Mouse (Mus musculus): ENCODE results near the gene Bzw2. TPM values are rescaled to one million over a fixed set of nuclear protein-coding genes. Genes with fewer than 3 reads are reported as not detected.
"Not testable (repeated sequence)": the region's sequence is repeated elsewhere in the genome, so short reads cannot be mapped to it uniquely, and the experiment has no call there.

The Bzw2 gene
- total RNA-seq (2021): 100 to 1,000 TPM; 110 to 118 TPM

DNA sequence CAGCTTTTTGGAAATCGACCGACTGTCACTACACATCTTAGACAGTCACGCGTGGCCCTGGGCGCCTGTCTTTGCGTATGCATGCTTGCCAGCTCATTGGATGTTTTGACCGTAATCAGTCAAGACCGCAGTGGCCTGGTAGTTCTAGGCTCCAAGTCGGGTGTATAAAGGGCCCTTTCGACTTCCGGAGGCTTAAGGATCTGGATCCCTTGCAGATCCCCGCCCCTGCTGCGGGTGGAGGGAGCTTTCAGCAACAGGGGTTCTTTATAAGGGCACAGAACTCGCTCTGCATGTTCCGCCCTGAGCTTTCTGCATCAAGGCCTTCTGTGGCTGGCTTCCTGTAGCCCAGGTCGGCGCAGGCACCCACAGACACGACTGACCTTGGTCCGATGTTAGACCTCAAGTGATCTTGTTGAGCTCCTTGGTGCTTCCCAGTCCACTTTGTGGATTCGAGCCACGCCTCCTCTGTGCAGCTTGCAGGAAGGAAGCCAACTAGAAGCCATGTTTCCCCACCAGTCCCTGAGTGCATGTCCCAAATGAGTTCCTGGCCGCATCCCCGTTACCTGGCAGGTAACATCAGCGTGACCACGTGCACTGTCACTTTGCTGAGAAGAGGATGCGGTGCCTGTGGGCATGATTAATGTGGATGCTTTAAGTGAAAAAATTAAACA lies at the start of gene Bzw2:
Gene Bzw2 (minus strand): TSS at position 443 of the 671 bp plus-strand sequence.
- DNase-seq (ENCODE audit: extremely low spot score in 1 of 2, low spot score in 2 of 2): peak; percentile 65 to 82
- intact Hi-C loops (cut with DNase I): loop anchor here (5.0 kb wide), 2 partner anchors 55 to 115 kb away; partner anchors contain the start of gene Tspan13

DNA sequence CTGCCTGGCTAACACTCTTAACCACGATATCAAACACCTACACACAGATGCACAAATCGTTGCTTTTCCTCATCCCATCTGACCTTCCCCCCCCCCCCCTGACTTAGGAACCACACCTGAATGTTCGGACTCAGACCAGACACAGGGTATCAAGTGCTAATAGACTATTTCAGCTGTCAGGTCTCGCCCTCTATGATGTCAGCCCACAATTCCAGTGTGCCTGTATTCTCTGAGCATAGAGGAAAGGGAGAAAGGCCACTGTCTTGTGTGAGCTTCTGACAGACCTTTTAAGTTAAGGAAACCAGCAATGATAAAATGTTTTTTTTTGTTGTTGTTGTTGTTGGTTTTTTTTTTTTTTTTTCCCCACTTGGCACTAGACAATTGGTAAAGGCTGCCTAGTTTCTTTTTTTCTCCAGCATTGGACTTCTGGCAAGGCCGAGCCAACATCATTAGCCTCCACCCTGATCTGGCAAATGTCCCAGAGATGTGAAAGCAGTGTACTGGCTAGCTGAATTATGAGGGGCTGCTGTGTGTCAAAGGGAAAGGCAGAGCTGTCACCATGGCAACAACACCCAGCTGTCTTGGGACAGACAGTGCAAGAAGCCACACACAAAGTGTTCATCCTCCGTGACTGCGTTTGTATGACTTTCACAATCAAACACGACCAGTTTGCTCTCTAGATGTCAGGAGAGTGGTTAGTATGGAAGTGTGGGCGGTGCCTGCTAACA lies 49.4 kb upstream of the Bzw2 start:
- intact Hi-C loops (cut with DNase I): no loop called here
- peak; percentile 52 to 66 for DNase-seq (ENCODE audit: extremely low spot score in 1 of 2, low spot score in 2 of 2)

DNA sequence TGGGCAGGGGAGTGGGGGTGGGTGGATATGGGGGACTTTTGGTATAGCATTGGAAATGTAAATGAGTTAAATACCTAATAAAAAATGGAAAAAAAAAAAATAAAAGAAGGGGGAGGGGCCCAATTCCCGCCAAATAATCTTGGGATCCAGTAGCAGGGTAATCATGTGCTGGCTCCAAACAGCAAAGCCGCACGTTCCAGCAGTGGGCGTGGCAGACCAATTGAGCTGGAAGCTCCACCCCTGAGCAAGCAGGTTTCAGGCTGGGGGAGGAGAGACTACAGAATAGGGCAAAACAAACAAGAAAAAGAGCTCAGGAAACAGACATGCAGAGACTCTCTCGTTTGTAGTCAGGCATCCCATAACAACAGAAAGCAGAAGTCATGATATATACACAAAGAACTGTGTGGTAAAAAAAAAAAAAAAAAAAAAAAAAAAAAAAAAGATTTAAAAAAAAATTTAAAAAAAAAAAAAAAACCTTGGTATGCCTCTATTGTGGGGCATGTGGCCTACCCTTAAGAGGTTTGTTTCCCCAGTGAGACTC lies 47.8 kb upstream of the Bzw2 start:
- intact Hi-C loops (cut with DNase I); DNase-seq (ENCODE audit: extremely low spot score in 1 of 2, low spot score in 2 of 2): not testable (repeated sequence)

DNA sequence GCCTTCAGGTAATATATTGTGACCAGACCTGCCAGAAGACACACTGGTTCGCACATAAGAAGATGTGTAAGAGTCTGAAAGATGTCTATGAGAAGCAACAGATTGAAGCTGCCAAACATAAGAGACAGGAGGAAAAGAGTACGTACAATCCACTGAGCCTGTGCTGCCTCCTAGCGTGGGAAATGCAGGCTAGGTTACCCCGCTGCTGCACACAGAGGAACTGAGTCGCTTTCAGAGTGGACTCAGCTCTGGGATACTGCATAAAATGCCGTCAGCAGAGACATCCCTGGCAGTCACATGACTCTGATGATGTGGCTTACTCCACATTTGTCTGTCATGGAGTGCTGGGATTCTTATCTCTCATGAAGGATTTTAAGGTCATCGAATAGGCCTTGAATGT lies 37.1 kb upstream of the Bzw2 start:
- DNase-seq (ENCODE audit: extremely low spot score in 1 of 2, low spot score in 2 of 2): no peak
- intact Hi-C loops (cut with DNase I): no loop called here

- intact Hi-C loops (cut with DNase I): no loop called here
- no peak for DNase-seq (ENCODE audit: extremely low spot score in 1 of 2, low spot score in 2 of 2)
Measured at GRCm38 (mm10) chr12:36190343-36190742, 32.5 kb upstream of the Bzw2 start.

DNA sequence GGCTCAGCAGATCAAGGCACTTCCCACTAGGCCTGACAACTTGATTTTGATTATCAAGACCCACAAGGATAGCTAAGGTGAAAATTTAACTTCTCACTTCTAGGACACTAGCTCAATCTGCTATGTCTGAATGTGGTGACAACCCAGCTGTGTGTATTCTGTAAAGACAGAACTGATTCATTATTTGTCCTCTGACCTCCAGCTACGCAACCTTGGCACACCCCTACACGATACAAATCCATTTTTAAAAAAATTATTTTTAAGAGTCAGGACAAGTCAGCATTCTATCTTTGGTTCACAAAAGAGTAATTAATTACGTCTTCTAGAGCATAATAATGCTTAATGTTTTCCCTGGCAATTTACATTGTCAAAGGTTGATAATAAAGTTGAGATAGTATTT lies 31.7 kb upstream of the Bzw2 start:
- no peak for DNase-seq (ENCODE audit: extremely low spot score in 1 of 2, low spot score in 2 of 2)
- intact Hi-C loops (cut with DNase I): no loop called here

- intact Hi-C loops (cut with DNase I): no loop called here
- DNase-seq (ENCODE audit: extremely low spot score in 1 of 2, low spot score in 2 of 2): no peak
Measured at GRCm38 (mm10) chr12:36187081-36187480, 29.2 kb upstream of the Bzw2 start.

DNA sequence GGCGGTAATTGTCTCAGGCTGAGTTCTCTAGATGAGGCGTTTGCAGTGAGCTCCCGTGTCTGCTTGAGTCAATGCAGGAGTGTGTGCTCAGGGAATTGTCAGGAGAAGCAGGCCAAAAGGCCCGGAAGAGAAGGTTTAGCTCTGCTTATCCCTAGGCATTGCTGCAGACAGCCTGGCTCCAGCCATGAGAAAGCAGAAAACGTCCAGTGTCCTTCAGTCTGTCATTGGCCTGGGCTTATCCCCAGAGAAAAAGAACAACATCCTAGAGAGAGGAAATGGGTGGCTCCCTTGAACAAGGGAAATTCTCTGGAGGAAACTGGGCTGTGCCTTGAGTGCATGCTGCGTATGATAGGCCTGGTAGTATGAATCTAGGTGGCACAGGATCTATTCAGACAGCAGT lies 24.7 kb upstream of the Bzw2 start:
- DNase-seq (ENCODE audit: extremely low spot score in 1 of 2, low spot score in 2 of 2): no peak
- intact Hi-C loops (cut with DNase I): no loop called here

- intact Hi-C loops (cut with DNase I): no loop called here
- no peak for DNase-seq (ENCODE audit: extremely low spot score in 1 of 2, low spot score in 2 of 2)
Measured at GRCm38 (mm10) chr12:36177227-36177626, 19.3 kb upstream of the Bzw2 start.

GRCm38 (mm10) chr12:36165299-36165698 lies 7.4 kb upstream of the Bzw2 start:
- intact Hi-C loops (cut with DNase I): no loop called here
- no peak for DNase-seq (ENCODE audit: extremely low spot score in 1 of 2, low spot score in 2 of 2)

GRCm38 (mm10) chr12:36164126-36164791 lies 6.4 kb upstream of the Bzw2 start:
- DNase-seq (ENCODE audit: extremely low spot score in 1 of 2, low spot score in 2 of 2): no peak
- intact Hi-C loops (cut with DNase I): no loop called here

DNA sequence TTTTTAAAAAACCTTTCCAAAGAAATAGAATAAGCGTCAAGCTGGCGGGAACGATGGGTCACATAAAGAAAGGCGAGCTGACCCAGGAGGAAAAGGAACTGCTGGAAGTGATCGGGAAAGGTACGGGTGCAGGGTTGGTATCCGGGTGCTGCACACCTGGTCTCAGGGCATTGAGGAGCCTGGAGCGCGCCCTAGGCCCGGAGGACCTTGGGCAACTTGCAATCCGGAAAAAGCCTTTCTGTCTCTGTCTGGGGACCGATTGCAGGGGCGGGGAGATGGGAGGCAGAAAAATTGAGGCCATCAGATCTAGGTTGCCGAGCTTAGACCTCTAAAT lies 609 bp downstream of the Bzw2 start:
- intact Hi-C loops (cut with DNase I): loop anchor here (5.0 kb wide), 2 partner anchors 55 to 115 kb away; partner anchors contain the start of gene Tspan13
- peak in 1 of 2 experiments; percentile 31 for DNase-seq (ENCODE audit: extremely low spot score in 1 of 2, low spot score in 2 of 2)

DNA sequence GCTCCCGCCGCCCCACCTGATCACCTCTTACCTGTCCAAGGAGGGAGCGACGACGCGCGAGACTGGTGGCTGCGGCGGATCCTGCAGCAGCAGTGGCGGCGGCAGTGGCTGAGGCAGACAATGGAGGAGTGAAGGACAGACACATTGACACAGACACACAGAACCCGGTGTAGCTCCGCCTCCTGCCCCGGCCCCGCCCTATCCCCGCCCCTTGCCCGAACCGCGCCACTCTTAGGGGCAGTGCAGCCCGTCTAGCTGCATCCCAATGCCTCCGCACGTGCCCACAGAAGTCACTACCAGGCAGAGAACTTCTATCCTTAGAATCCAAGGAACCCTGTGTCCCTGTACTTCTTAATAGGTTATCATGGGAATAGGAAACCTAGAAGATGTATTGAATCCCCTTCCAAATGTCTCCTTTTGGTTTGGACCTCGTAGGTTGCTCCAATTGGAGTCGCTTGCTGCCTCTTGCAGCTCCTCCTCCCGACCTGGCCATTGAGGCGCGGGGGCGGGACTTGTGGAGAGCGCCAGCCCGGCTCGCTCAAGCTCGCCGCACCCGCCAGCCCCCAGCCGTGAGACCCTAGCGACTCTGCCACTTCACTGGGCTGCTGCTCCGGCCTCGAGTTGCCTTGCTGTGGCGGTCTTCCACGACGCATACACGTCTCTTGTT lies 1.1 kb downstream of the Bzw2 start, which contains the start of gene Ankmy2:
Gene Ankmy2 (plus strand): TSS at position 478 of the 667 bp plus-strand sequence.
- peak; percentile 86 to 98 for DNase-seq (ENCODE audit: extremely low spot score in 1 of 2, low spot score in 2 of 2)
- intact Hi-C loops (cut with DNase I): loop anchor here (5.0 kb wide), 2 partner anchors 54 to 114 kb away; partner anchors contain the start of gene Tspan13

DNA sequence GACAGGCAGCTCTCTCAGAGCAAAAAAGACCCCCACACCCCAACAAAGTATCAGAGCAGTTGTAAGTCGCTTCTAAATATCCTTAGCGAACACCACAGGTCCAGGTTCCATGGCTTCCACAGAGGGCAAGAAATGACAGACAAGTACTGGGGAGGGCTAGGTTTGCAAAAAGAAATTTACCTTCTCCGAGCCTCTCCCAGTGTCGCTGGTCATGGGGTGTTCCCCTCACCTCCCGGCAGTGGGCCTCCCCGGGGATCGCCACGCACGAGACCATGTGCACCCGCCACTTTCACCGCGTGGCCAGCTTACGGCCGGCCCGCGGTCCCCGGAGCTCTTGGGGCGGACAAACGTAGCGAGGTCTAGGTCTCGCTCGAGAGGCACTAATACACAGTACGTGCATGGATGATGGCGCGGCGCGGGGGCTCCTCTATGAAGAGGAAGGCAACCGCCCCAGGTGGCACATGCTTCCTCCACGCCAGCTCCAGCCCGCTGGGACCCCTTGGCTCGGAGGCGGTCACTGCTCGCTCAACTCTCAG lies 1.7 kb downstream of the Bzw2 start:
- intact Hi-C loops (cut with DNase I): loop anchor here (5.0 kb wide), 2 partner anchors 54 to 114 kb away; partner anchors contain the start of gene Tspan13

DNA sequence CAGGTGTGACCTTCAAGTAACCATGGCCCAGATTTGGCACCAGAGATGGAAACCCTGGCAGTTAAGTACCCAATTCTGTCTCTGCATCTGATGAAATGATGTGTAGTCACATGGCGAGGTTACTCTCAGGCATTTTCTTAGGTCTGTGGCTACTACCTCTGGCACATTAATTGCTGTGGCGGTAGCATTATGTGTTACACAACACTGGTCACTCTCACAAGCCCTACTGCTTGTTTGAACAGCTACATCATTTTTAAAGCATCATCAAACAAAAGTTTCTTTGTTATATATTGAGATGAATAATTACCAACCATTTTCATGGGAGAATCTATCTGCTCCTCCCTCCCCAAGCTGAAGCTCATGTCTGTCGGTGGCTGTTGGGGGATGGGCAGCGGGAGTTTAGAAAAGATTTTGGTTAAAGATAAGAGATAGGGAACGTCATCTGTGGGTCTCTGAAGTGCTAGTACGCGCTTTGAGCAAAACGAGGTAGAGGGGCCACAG lies 2.7 kb downstream of the Bzw2 start:
- intact Hi-C loops (cut with DNase I): loop anchor here (5.0 kb wide), 2 partner anchors 53 to 113 kb away; partner anchors contain the start of gene Tspan13
- peak; percentile 30 to 50 for DNase-seq (ENCODE audit: extremely low spot score in 1 of 2, low spot score in 2 of 2)

More for the DNA sequence above, 1.7 kb downstream of the Bzw2 start:
- DNase-seq (ENCODE audit: extremely low spot score in 1 of 2, low spot score in 2 of 2): no peak

- no peak for DNase-seq (ENCODE audit: extremely low spot score in 1 of 2, low spot score in 2 of 2)
- intact Hi-C loops (cut with DNase I): no loop called here
Measured at GRCm38 (mm10) chr12:36150737-36151136, 7.1 kb downstream of the Bzw2 start.

GRCm38 (mm10) chr12:36150265-36150664 lies 7.6 kb downstream of the Bzw2 start:
- DNase-seq (ENCODE audit: extremely low spot score in 1 of 2, low spot score in 2 of 2): no peak
- intact Hi-C loops (cut with DNase I): no loop called here

DNA sequence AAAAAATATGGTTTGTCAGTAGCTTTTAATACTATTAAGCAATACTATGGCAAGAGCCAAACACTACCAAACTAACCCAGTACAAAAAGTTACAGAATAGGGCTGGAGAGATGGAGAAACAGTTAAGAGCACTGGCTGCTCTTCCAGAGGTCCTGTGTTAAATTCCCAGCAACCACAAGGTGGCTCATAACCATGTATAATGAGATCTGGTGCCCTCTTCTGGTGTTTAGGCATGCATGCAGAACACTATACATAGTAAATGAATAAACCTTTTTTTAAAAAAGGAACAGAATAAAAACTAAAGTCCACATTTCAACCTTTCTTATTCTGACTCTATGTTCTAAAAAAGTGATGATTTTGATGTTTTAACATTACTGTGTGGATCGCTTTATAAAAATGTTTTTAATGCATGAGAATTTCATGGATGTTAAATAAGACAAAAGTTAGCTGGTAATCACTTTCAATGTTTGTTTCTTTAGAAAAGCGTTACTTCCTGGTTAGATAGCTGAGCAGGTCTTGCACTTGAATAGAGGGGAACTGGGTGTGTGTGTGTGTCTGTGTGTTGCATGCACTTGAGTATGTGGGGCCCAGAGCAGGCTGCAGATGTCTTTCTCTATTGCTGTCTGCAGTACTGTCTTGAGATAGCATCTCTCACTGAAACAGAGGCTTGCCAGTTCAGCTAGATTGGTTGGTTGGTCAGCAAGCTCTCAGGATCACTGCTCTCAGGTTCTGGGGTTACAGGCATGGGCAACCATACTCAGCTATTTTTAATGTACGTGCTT lies 11.5 kb downstream of the Bzw2 start:
- no peak for DNase-seq (ENCODE audit: extremely low spot score in 1 of 2, low spot score in 2 of 2)
- intact Hi-C loops (cut with DNase I): no loop called here
